16 mouse cellular contexts compared by ENCODE assay signal in genomic region chr15:97991285-97991895, GRCm38 (mm10). TPM values are rescaled to one million over a fixed set of nuclear protein-coding genes. Genes with fewer than 3 reads are reported as not detected.
DNase-seq lines count a peak whose midpoint lies in the region; ATAC-seq and TF ChIP-seq lines count a peak whose summit lies in the region.
"Had no signal": no experiment of that assay in that cellular context is flagged by ENCODE, and none has a peak within 500 bp of the region (broad histone marks: within the 10 kb centered on the region; RNA-seq: fewer than 3 reads in every experiment).

No protein-coding gene starts in this region.

- ATAC-seq in lung, embryonic 14.5 days (ENCODE audit: insufficient read depth): no peak
- no peak for ATAC-seq in embryonic facial prominence, embryonic 12.5 days (ENCODE audit: insufficient number of reproducible peaks, insufficient read depth, low FRiP score, low TSS enrichment)

- 0 out of 2 replicates have a peak overlapping the region, but pooled peaks have one; percentile 3 for H3K9ac ChIP-seq in lung, embryonic 14.5 days
- peak overlapping the region; percentile 6; the same call in 1 of the 2 replicates for H3K9ac ChIP-seq in embryonic facial prominence, embryonic 12.5 days

- TF ChIP-seq POLR2A in cerebellum, adult 2 months (IDR thresholded peaks at IDR 0.05; ENCODE audit: borderline replicate concordance, insufficient read depth, low read length): no peak

- H3K4me2 ChIP-seq in lung, embryonic 14.5 days: no peak overlapping the region
- H3K4me2 ChIP-seq in embryonic facial prominence, embryonic 12.5 days (replicated peaks): peak overlapping the region; percentile 35; the same call in 1 of the 2 replicates

- 34% methylated on average over 12 of the region's 12 CpGs for WGBS in lung, embryonic 14.5 days
- 13% methylated on average over 12 of the region's 12 CpGs for WGBS in embryonic facial prominence, embryonic 12.5 days
- WGBS in limb, embryonic 10.5 days: 21% methylated on average over 12 of the region's 12 CpGs
- WGBS in cerebellum, adult 2 months: 50% methylated on average over 12 of the region's 12 CpGs

- no peaks in the 10 kb centered on the region for H3K27me3 ChIP-seq in lung, embryonic 14.5 days (ENCODE audit: insufficient read depth, low read length)
- no peaks in the 10 kb centered on the region for H3K27me3 ChIP-seq in embryonic facial prominence, embryonic 12.5 days
- H3K27me3 ChIP-seq in limb, embryonic 10.5 days (ENCODE audit: low read depth, poor library complexity, severe bottlenecking): no peaks in the 10 kb centered on the region
- no peaks in the 10 kb centered on the region; the same call in 1 of the 2 replicates for H3K27me3 ChIP-seq in cerebellum, adult 2 months (ENCODE audit: control insufficient read depth, insufficient read depth, low read length)

- peaks cover 24% of the 10 kb centered on the region for H3K4me1 ChIP-seq in lung, embryonic 14.5 days (ENCODE audit: insufficient read depth)
- H3K4me1 ChIP-seq in embryonic facial prominence, embryonic 12.5 days: peaks cover 46% of the 10 kb centered on the region
- H3K4me1 ChIP-seq in limb, embryonic 10.5 days: peaks cover 61% of the 10 kb centered on the region
- peaks cover 4% of the 10 kb centered on the region; the same call in 1 of the 2 replicates for H3K4me1 ChIP-seq in cerebellum, adult 2 months (ENCODE audit: control insufficient read depth, insufficient read depth, low read length)

- H3K4me3 ChIP-seq in lung, embryonic 14.5 days (ENCODE audit: low read depth, low read length): no peak overlapping the region
- H3K4me3 ChIP-seq in embryonic facial prominence, embryonic 12.5 days: no peak overlapping the region
- H3K4me3 ChIP-seq in limb, embryonic 10.5 days: peak overlapping the region; percentile 40
- H3K4me3 ChIP-seq in cerebellum, adult 2 months (replicated peaks; ENCODE audit: insufficient read depth, low read depth, low read length): no peak overlapping the region
- H3K4me3 ChIP-seq: left cerebral cortex, adult 2 months; myocyte had no signal

- no peak for DNase-seq in lung, embryonic 14.5 days
- DNase-seq in lung, adult 18-20 months: no peak
- DNase-seq in limb, embryonic 10.5 days (ENCODE audit: low spot score): no peak
- DNase-seq in retina, embryonic 14.5 days (ENCODE audit: low spot score): peak; percentile 29
- DNase-seq in layer of hippocampus, adult 9-10 months (ENCODE audit: low spot score): no peak
- DNase-seq in cerebellum, adult 2 months: no peak
- DNase-seq: adrenal gland, postnatal 36 days; cerebellum, adult 18-20 months; gastrocnemius, postnatal 25 days; heart, postnatal 10 days; kidney, adult 8-10 months; lung, postnatal 10 days; thymus, postnatal 4 days had no signal

- no peaks in the 10 kb centered on the region for H3K36me3 ChIP-seq in lung, embryonic 14.5 days (ENCODE audit: insufficient read depth)
- H3K36me3 ChIP-seq in embryonic facial prominence, embryonic 12.5 days: peaks cover 62% of the 10 kb centered on the region
- H3K36me3 ChIP-seq in limb, embryonic 10.5 days: peaks cover 90% of the 10 kb centered on the region

- TF ChIP-seq CTCF in lung, embryonic 14.5 days (IDR thresholded peaks at IDR 0.05; ENCODE audit: low read depth): no peak
- TF ChIP-seq CTCF in cerebellum, adult 2 months (IDR thresholded peaks at IDR 0.05; ENCODE audit: borderline replicate concordance, insufficient read depth, low read depth, low read length): no peak

- no peak overlapping the region for H3K27ac ChIP-seq in lung, embryonic 14.5 days (ENCODE audit: low read depth)
- peak overlapping the region; percentile 93 for H3K27ac ChIP-seq in embryonic facial prominence, embryonic 12.5 days
- peak overlapping the region; percentile 95 for H3K27ac ChIP-seq in limb, embryonic 10.5 days
- H3K27ac ChIP-seq in cerebellum, adult 2 months (ENCODE audit: insufficient read depth, low read length): no peak overlapping the region
- H3K27ac ChIP-seq: left cerebral cortex, adult 2 months had no signal

- H3K9me3 ChIP-seq in lung, embryonic 14.5 days (ENCODE audit: low read depth, low read length): no peaks in the 10 kb centered on the region
- no peaks in the 10 kb centered on the region for H3K9me3 ChIP-seq in embryonic facial prominence, embryonic 12.5 days
- no peaks in the 10 kb centered on the region for H3K9me3 ChIP-seq in limb, embryonic 10.5 days (replicated peaks)

RNA-seq across cellular contexts. Expression of gene Col2a1, which starts 13.1 kb away (rescaled TPM):
- polyA plus RNA-seq in lung, embryonic 14.5 days (2014; fragmentation: Nextera tagmentation; extraction: Ambion mirVana): 29.3 and 33.3 TPM in 2 replicates
- 377 and 433 TPM in 2 replicates for polyA plus RNA-seq in embryonic facial prominence, embryonic 12.5 days (2016; fragmentation: Nextera tagmentation; extraction: Ambion mirVana)
- polyA plus RNA-seq in limb, embryonic 10.5 days (2016; fragmentation: Nextera tagmentation; extraction: Ambion mirVana): 72.8 and 186 TPM in 2 replicates
- 2.2 and 2.4 TPM in 2 replicates for polyA plus RNA-seq in cerebellum, adult 2 months (2012; rRNA removed)

RNA-seq across cellular contexts. Expression of gene Tmem106c, which starts 27.4 kb away (rescaled TPM):
- 31.4 and 35.1 TPM in 2 replicates for polyA plus RNA-seq in lung, embryonic 14.5 days (2014; fragmentation: Nextera tagmentation; extraction: Ambion mirVana)
- polyA plus RNA-seq in embryonic facial prominence, embryonic 12.5 days (2016; fragmentation: Nextera tagmentation; extraction: Ambion mirVana): 35.9 and 37.6 TPM in 2 replicates
- polyA plus RNA-seq in limb, embryonic 10.5 days (2016; fragmentation: Nextera tagmentation; extraction: Ambion mirVana): 29.8 and 34.9 TPM in 2 replicates
- 74.1 and 74.5 TPM in 2 replicates for polyA plus RNA-seq in cerebellum, adult 2 months (2012; rRNA removed)

Comparison
In these comparisons a context has a peak if more than half of its experiments do, and no peak if none do; other contexts are left out.
1. H3K27ac ChIP-seq: peak in embryonic facial prominence, embryonic 12.5 days (single experiment) and limb, embryonic 10.5 days (single experiment); none in lung, embryonic 14.5 days (single experiment) and cerebellum, adult 2 months (single experiment).